Mouse (Mus musculus): Measurements from ENCODE around the gene Cpz. TPM values are rescaled to one million over a fixed set of nuclear protein-coding genes. Genes with fewer than 3 reads are reported as not detected.

Cpz gene
- 3.9 and 4.0 TPM in 2 replicates for polyA plus RNA-seq (2014; fragmentation: Nextera tagmentation; extraction: Ambion mirVana)

GRCm38 (mm10) chr5:35525469-35526123, at the start of gene Cpz:
TSS of gene Cpz (minus strand) at chr5:35525698.
- Histone ChIP-seq H3K4me3 (ENCODE audit: low read depth, low read length) (peak within 1 kb of the TSS; percentile 33), H3K9me3 (ENCODE audit: control insufficient read depth, low read length) (no peaks in the 10 kb centered on the region), H3K36me3 (ENCODE audit: control insufficient read depth, insufficient read depth, low read length) (no peaks in the 10 kb centered on the region), H3K4me2 (peak within 1 kb of the TSS; percentile 58), H3K27me3 (replicated peaks; ENCODE audit: control insufficient read depth, insufficient read depth, low read length) (peaks cover 31% of the 10 kb centered on the region), H3K27ac (ENCODE audit: low read depth, low read length) (no peak within 1 kb of the TSS), H3K4me1 (replicated peaks; ENCODE audit: control insufficient read depth, insufficient read depth, low read length) (peaks cover 4% of the 10 kb centered on the region), H3K9ac (ENCODE audit: low read depth, low read length) (peak within 1 kb of the TSS; percentile 50; the same call in 1 of the 2 replicates)
- DNase-seq (ENCODE audit: low spot score) (peak; percentile 46), ATAC-seq (replicated peaks; ENCODE audit: low FRiP score) (no peak)
- 3% methylated on average over 29 of the region's 29 CpGs for WGBS

- H3K4me2 ChIP-seq = peak within 1 kb of the TSS; percentile 78
- WGBS = 4% methylated on average over 56 of the region's 56 CpGs
- peak within 1 kb of the TSS; percentile 86 for H3K9ac ChIP-seq (ENCODE audit: low read depth, low read length)
- DNase-seq (ENCODE audit: low spot score) (peak; percentile 87), ATAC-seq (replicated peaks; ENCODE audit: low FRiP score) (peak; percentile 95)
- peak within 1 kb of the TSS; percentile 92 for H3K4me3 ChIP-seq (ENCODE audit: low read depth, low read length)
- H3K36me3 ChIP-seq (ENCODE audit: control insufficient read depth, insufficient read depth, low read length) = peaks cover 3% of the 10 kb centered on the region; the same call in 1 of the 2 replicates
- H3K27me3 ChIP-seq (replicated peaks; ENCODE audit: control insufficient read depth, insufficient read depth, low read length) = no peaks in the 10 kb centered on the region
- peak within 1 kb of the TSS; percentile 73 for H3K27ac ChIP-seq (ENCODE audit: low read depth, low read length)
- peaks cover 6% of the 10 kb centered on the region for H3K4me1 ChIP-seq (replicated peaks; ENCODE audit: control insufficient read depth, insufficient read depth, low read length)
- H3K9me3 ChIP-seq (ENCODE audit: control insufficient read depth, low read length) = no peaks in the 10 kb centered on the region
These were observed 49.4 kb upstream of the Cpz start, which contains the start of gene Trmt44 for GRCm38 (mm10) chr5:35574653-35575599. TSS of gene Trmt44 (minus strand) at chr5:35575070.

DNA sequence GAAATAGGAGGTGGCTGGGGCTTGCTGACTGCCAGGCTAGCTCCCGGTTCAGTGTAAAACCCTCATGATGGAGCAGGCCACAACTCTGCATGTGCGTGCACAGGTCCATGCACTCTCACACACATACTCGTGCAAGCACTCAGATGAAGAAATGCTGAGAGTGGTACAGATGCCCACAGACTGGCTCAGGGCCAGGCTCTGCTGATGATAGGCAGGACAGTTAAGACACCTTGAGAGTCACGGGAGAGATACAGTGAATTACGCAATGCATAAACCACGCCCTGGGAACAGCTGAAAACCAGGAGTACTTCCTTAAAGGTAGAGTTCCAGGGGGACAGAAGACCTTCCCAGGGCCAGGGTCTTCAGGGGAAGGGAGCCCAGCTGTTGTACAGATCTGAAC, 46.0 kb upstream of the Cpz start:
- no peak for DNase-seq (ENCODE audit: low spot score)
- WGBS = 83% methylated on average over 6 of the region's 6 CpGs
- no peak overlapping the region for H3K4me2 ChIP-seq

GRCm38 (mm10) chr5:35566632-35567031, 41.1 kb upstream of the Cpz start:
- ATAC-seq (replicated peaks; ENCODE audit: low FRiP score) (no peak), DNase-seq (ENCODE audit: low spot score) (no peak)
- Histone ChIP-seq H3K27me3 (replicated peaks; ENCODE audit: control insufficient read depth, insufficient read depth, low read length) (no peaks in the 10 kb centered on the region), H3K27ac (ENCODE audit: low read depth, low read length) (no peak overlapping the region), H3K36me3 (ENCODE audit: control insufficient read depth, insufficient read depth, low read length) (peaks cover 29% of the 10 kb centered on the region), H3K4me3 (ENCODE audit: low read depth, low read length) (no peak overlapping the region), H3K4me2 (no peak overlapping the region), H3K9me3 (ENCODE audit: control insufficient read depth, low read length) (no peaks in the 10 kb centered on the region), H3K4me1 (replicated peaks; ENCODE audit: control insufficient read depth, insufficient read depth, low read length) (no peaks in the 10 kb centered on the region), H3K9ac (ENCODE audit: low read depth, low read length) (no peak overlapping the region)
- 88% methylated on average over 4 of the region's 4 CpGs for WGBS

More for the DNA sequence above, 46.0 kb upstream of the Cpz start:
- Histone ChIP-seq H3K27me3 (replicated peaks; ENCODE audit: control insufficient read depth, insufficient read depth, low read length) (no peaks in the 10 kb centered on the region), H3K4me3 (ENCODE audit: low read depth, low read length) (no peak overlapping the region), H3K4me1 (replicated peaks; ENCODE audit: control insufficient read depth, insufficient read depth, low read length) (peaks cover 5% of the 10 kb centered on the region), H3K36me3 (ENCODE audit: control insufficient read depth, insufficient read depth, low read length) (peaks cover 9% of the 10 kb centered on the region; the same call in 1 of the 2 replicates), H3K27ac (ENCODE audit: low read depth, low read length) (no peak overlapping the region), H3K9me3 (ENCODE audit: control insufficient read depth, low read length) (no peaks in the 10 kb centered on the region), H3K9ac (ENCODE audit: low read depth, low read length) (no peak overlapping the region)
- no peak for ATAC-seq (replicated peaks; ENCODE audit: low FRiP score)

DNA sequence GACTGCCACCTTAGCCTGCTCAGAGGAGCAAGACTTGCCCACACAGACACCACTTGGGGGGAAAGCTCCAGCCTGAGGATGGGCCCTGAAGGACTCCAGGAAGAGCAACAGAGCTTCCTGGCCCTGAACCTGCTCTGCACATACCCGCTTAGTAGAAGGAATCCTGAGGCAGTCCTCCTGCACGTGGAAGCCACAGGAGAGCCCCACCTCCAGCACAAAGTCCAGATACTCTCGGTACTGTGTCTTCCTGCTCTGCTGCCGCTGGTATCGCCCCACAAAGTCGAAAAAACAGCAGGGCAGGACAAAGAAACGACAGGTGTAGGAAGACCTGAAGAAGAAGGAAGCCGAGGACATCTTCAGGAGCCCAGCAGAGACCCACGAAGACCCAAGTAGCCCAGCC, 39.7 kb upstream of the Cpz start:
- 85% methylated on average over 9 of the region's 9 CpGs for WGBS
- H3K36me3 ChIP-seq (ENCODE audit: control insufficient read depth, insufficient read depth, low read length) = peaks cover 29% of the 10 kb centered on the region

GRCm38 (mm10) chr5:35563449-35563848, 38.0 kb upstream of the Cpz start:
- 5% methylated on average over 1 of the region's 1 CpGs for WGBS
- 0 out of 2 replicates have a peak, but pooled peaks have one; percentile 37 for ATAC-seq (replicated peaks; ENCODE audit: low FRiP score)

More for the DNA sequence above, 39.7 kb upstream of the Cpz start:
- H3K9me3 ChIP-seq (ENCODE audit: control insufficient read depth, low read length) = no peaks in the 10 kb centered on the region
- no peak overlapping the region for H3K4me3 ChIP-seq (ENCODE audit: low read depth, low read length)
- DNase-seq (ENCODE audit: low spot score) (no peak), ATAC-seq (replicated peaks; ENCODE audit: low FRiP score) (no peak)
- no peaks in the 10 kb centered on the region for H3K4me1 ChIP-seq (replicated peaks; ENCODE audit: control insufficient read depth, insufficient read depth, low read length)
- no peaks in the 10 kb centered on the region for H3K27me3 ChIP-seq (replicated peaks; ENCODE audit: control insufficient read depth, insufficient read depth, low read length)
- H3K27ac ChIP-seq (ENCODE audit: low read depth, low read length) = no peak overlapping the region
- H3K4me2 ChIP-seq = no peak overlapping the region
- no peak overlapping the region for H3K9ac ChIP-seq (ENCODE audit: low read depth, low read length)

DNA sequence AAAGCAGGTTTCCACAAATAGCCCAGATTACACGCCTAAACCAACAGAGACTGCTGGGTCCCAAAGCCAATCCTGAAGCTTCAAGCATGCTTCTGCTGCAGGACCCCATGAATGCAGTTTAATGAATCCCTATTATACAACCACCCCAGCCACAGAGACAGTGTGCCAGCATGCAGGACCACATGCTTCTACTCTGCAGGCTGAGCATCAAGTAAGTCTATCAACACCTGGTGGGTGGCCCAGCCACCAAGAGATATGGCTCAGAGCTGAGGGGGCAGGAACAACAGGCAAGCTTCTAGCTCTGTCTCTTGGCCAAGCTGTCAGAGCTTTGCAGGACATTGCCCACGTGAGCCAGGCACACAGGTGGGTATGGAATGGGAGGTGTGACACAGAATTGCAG, 37.1 kb upstream of the Cpz start:
- H3K27me3 ChIP-seq (replicated peaks; ENCODE audit: control insufficient read depth, insufficient read depth, low read length) = no peaks in the 10 kb centered on the region
- H3K9ac ChIP-seq (ENCODE audit: low read depth, low read length) = no peak overlapping the region
- no peak for ATAC-seq (replicated peaks; ENCODE audit: low FRiP score)
- H3K9me3 ChIP-seq (ENCODE audit: control insufficient read depth, low read length) = no peaks in the 10 kb centered on the region
- no peak overlapping the region for H3K4me3 ChIP-seq (ENCODE audit: low read depth, low read length)
- H3K36me3 ChIP-seq (ENCODE audit: control insufficient read depth, insufficient read depth, low read length) = peaks cover 32% of the 10 kb centered on the region
- WGBS = 92% methylated on average over 2 of the region's 2 CpGs
- H3K4me2 ChIP-seq = no peak overlapping the region
- DNase-seq (ENCODE audit: low spot score) = no peak
- no peak overlapping the region for H3K27ac ChIP-seq (ENCODE audit: low read depth, low read length)
- peaks cover 6% of the 10 kb centered on the region; the same call in 1 of the 2 replicates for H3K4me1 ChIP-seq (replicated peaks; ENCODE audit: control insufficient read depth, insufficient read depth, low read length)

More at GRCm38 (mm10) chr5:35563449-35563848, 38.0 kb upstream of the Cpz start:
- H3K9ac ChIP-seq (ENCODE audit: low read depth, low read length) = no peak overlapping the region
- peak; percentile 74 for DNase-seq (ENCODE audit: low spot score)
- H3K27me3 ChIP-seq (replicated peaks; ENCODE audit: control insufficient read depth, insufficient read depth, low read length) = no peaks in the 10 kb centered on the region
- no peak overlapping the region for H3K4me3 ChIP-seq (ENCODE audit: low read depth, low read length)
- H3K4me1 ChIP-seq (replicated peaks; ENCODE audit: control insufficient read depth, insufficient read depth, low read length) = peaks cover 6% of the 10 kb centered on the region; the same call in 1 of the 2 replicates
- peaks cover 28% of the 10 kb centered on the region for H3K36me3 ChIP-seq (ENCODE audit: control insufficient read depth, insufficient read depth, low read length)
- no peak overlapping the region for H3K4me2 ChIP-seq
- H3K27ac ChIP-seq (ENCODE audit: low read depth, low read length) = no peak overlapping the region
- no peaks in the 10 kb centered on the region for H3K9me3 ChIP-seq (ENCODE audit: control insufficient read depth, low read length)

DNA sequence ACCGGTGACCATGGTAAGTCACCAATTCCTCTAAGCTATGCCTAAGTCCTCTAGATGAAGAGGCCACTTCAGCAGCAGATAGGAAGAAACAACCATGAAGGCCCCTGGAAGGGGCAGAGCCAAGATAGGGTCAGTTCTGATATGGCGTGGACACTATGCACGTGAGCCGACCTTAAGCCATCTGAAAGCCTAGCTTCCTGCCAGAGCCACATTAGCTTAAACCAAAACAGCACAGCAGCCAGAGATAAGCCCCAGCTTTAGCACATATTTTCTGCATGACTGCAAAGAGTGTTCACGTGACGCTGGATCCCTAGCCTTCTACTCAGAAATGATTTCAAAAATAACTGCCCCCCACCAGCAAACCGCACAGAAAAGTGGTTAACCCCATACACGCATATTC, 33.9 kb upstream of the Cpz start:
- Histone ChIP-seq H3K9me3 (ENCODE audit: control insufficient read depth, low read length) (no peaks in the 10 kb centered on the region), H3K4me2 (no peak overlapping the region), H3K27ac (ENCODE audit: low read depth, low read length) (peak overlapping the region; percentile 30), H3K36me3 (ENCODE audit: control insufficient read depth, insufficient read depth, low read length) (peaks cover 26% of the 10 kb centered on the region), H3K9ac (ENCODE audit: low read depth, low read length) (no peak overlapping the region), H3K4me3 (ENCODE audit: low read depth, low read length) (no peak overlapping the region), H3K27me3 (replicated peaks; ENCODE audit: control insufficient read depth, insufficient read depth, low read length) (no peaks in the 10 kb centered on the region), H3K4me1 (replicated peaks; ENCODE audit: control insufficient read depth, insufficient read depth, low read length) (peaks cover 6% of the 10 kb centered on the region; the same call in 1 of the 2 replicates)
- WGBS = 62% methylated on average over 8 of the region's 8 CpGs
- DNase-seq (ENCODE audit: low spot score) (no peak), ATAC-seq (replicated peaks; ENCODE audit: low FRiP score) (no peak)
